Mouse (Mus musculus) thymus, adult 18-20 months (tissue): Measurements from ENCODE around the gene Saxo2.

Experiments
- DNase-seq, 2 experiments: peaks; one replicate each; pipeline ENCODE4 v3.0.0; 2022; ENCODE audit warnings: mixed read lengths in 2 of 2

Saxo2 gene

DNA sequence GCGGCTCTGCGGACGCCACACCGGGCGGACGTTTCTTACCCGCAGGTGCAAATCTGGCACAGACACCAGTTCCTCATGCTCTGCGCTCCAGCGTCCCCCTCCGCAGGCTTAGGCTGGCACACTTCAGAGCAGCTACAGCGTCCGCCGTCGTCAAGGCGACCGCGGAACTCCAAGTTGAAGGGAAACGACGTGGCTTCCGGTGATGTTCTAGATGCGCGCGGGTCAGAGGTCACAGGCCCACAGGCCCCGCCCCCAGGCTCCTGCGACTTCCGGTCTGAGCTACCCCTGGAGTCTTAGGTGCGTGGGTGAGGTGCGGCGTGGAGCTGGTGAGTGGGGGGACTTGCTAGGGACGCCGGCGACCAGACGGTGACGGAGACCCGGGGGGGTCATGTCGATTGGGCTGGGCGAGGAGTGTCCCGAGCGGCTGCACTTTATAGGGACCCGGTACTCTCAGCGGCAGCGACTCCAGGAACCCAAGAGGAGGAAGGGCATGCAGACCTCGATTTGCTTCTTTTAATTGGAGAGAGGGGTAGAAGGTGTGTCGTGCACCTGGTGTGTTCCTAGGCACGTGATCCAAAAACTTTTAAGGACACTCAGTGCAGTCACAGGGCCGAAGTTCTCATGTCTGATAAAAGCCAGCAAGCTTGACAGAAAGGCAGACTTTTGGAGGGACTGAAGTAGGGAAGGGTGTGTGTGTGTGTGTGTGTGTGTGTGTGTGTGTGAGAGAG lies at the start of gene Saxo2, which contains the start of gene Efl1:
Saxo2 (minus strand) TSS at position 176 of the 728 bp plus-strand sequence.
Efl1 (plus strand) TSS at position 262 of the 728 bp plus-strand sequence.
- DNase-seq: peak; percentile 94 to 96

DNA sequence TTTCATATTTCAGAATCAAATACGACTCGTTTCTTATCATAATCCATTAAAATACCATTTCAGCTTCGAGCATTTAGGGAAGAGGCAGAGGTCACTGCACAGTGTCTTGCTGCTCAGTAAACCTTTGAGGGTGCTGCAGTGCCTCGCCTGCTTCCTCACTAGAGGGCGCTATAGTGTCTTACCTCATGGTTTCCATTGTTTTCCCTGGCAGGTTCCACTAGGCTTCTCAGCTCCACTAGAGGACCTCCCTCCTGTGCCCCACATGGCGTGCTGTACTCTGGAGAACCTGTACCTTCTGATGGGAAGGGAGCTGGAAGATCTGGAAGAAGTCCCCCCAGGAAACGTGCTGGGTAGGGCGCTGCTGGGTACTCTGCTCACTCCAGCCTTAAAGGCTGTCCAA lies 49.3 kb upstream of the Saxo2 start:
- DNase-seq: no peak

DNA sequence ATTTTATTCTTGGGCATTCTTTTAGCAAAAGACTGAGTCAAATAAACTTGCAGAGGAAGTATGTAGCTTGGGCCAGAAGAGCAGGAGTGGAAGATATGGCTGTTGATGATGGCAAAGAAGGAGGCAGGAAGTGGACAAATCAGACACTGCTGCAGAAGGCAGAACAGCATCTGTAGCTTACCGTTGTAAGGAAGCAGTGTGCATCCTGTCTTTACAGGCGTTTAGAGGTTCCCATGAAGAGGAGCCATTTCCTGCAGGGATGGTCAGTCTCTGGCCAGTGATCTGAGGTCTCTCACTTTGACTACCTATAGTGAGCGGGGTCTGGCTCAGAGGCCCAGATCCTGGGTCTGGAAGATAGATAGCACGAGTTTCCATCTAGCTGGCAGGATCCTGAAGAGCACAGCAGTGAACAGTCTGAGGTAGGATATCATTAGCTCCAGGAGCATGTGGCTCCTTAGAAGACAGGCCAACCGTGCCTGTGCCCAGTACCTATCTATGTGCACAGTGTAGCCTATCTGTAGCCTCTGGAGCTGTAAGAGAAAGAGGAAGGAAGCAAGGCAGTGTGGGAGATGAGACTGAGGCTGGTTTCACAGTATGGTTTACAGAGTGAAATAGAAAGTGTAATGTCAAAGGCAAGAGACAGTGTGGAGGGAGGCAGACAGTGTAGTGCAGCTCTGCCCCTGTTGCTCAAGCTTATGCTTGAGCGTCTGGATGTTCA lies 42.9 kb upstream of the Saxo2 start:
- DNase-seq: no peak

DNA sequence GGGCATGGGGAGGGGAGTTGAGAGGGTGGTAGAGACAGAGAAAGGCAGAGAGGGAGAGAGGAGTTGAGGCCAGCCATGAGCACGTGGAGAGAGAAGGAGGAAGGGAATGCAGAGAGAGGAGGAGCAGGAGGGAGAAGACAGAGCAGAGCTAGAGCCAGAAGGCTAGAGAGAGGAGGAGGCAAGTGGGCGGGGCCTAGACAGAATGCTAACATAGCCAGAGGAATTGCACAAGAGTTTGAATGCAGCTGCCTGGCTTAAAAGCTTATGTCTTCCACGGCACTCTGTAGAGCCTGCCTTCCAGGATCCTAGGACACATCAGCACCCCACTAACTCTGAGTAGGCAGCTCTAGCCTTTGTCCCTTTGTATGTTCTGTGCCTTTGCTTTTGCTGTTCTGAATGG lies 40.4 kb upstream of the Saxo2 start:
- no peak for DNase-seq

DNA sequence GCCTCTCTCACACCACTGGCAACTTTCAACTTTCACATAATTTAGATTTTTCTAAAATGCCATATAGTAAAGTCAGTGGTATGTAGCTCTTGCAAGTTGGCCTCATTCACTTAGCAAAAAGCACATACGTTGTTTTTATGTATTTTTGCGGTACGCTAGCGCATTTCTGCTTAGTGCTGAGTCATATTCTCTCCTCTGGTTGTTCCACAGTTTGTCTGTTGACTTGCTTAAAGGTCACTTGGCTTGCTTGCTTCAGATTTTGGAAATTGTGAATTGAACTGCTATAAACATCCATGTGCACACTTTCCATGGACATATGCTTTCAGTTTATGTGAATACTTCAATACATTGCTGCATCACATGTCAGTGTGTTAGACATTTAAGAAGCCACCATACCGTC lies 31.6 kb upstream of the Saxo2 start:
- no peak for DNase-seq

DNA sequence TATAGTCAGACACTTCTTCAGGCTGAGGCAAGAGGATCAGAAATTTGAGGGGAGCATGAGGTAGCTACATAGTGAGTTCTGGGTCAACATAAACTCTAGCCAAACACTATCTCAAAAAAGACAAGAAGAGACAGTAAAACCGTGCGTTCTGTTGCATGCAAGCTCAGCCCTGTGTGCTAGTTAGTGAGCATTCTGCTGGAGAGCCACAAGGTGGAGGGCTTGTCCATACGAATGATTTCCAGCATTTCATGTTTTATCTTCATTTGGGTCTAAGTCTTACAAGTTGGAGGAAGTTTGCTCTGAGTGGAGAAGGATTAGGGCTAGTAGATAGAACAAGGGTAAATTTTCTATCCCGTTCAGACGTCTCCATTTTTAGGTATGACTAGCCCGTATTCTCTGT lies 28.5 kb upstream of the Saxo2 start:
- DNase-seq: no peak

DNA sequence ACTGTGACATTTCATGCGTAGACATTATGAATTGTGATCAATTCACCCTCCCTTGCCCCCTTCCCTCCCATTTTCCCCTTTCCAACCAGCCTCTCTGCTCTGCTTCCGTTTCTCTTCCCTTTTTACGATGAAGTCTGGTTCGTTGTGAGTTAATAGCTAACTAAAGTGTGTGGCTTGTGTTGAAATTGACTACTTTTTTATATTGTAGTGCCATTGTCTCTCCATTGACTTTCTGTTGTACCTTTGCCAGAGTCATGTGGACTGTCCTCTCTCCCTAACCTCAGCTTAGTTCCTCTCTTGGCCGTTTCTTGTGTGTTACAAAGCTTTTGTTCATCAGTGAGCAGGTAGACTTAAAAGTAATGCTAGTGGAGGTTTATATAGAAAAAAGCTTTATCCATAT lies 27.7 kb upstream of the Saxo2 start:
- no peak for DNase-seq

DNA sequence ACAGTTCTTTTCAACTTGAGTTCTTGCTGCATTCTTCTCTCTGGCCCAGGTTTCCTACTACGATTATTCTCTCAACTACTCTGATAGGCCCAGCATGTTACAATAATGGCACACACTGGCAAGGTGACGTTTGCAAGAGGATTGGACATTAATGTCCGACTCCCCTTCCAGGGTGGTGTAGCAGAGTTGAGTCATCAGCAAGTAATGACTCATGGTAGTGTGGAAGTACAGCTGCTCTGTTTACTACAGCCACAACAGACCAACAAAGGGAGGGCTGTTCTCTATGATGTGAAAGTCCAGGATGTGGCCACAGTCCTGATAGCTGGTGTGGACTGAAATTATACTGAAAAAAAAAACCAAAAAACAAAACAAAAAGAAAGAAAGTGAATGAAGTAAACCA lies 16.3 kb upstream of the Saxo2 start:
- DNase-seq: no peak

DNA sequence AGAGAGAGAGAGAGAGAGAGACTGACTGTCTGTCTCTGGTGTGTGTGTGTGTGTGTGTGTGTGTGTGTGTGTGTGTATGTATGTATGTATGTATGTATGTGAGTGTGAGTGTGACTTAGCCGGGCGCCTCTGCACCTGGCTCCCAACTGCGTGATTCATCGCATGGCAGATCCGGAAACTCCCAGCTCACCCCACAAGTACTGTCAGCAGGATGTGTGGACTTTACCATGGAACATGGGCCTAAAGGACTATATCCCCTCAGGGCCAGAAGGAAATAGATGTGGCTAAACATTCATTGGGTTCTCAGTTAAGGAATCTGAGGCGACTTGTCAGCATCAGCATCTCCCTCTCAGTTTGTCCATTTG lies 735 bp upstream of the Saxo2 start:
- peak in 1 of 2 experiments; percentile 5 for DNase-seq

DNA sequence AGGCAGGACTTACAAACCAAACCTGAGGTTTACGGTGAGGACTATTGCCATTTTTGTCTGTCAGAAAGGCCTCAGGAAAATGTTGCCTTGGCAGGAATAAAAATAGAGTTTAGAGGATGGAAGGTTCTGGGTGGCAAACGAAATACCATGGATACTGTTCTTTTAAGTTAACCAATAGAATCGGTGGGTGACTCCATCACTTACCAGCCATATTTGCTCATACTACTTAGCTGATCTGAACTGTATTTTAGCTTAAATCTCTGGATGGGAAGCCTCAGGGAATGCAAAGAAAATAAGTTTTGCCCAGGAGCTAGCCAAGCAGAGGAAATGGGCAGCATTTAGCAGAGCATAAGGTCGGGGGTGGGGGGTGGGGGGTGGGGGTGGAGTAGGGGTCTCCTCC lies 419 bp downstream of the Saxo2 start:
- no peak for DNase-seq

DNA sequence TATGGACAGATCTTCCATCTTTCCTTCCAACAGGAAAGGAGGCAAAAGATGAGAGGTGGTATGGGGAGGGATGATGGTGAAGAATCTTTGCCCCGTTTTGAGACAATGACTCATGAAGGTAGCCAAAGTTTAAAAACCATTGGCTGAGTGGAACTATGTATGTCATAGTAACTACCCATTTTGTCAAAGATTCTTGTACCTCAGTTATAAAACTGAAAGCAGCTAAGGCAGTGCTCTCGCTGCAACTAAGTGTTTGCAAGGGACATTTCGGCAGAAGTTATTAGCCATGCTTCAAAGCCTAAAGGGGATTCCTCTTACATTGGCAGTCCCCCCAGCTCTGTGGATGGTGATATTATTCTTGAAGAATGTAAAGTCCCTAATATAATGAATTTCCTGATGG lies 1.1 kb downstream of the Saxo2 start:
- no peak for DNase-seq

DNA sequence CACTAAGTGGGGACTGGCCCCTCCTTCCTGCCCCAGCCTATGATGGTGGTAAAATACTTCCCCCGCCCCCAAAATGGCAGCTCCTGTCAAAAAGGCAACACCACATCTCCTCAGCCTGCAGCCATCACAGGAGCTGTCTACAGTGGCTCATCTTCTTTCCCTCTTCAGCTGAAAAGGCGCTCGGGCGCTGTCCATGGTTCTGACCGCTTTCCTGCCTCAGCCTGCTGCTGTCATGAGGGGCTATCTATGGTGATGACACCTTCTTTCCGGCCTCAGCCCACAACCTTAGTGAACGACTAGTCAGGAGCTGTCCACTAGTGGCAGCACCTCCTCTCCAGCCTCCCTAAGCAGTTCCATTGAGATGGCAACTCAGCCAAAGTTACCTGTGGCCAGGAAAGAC lies 23.0 kb downstream of the Saxo2 start:
- DNase-seq: peak; percentile 10 to 12

DNA sequence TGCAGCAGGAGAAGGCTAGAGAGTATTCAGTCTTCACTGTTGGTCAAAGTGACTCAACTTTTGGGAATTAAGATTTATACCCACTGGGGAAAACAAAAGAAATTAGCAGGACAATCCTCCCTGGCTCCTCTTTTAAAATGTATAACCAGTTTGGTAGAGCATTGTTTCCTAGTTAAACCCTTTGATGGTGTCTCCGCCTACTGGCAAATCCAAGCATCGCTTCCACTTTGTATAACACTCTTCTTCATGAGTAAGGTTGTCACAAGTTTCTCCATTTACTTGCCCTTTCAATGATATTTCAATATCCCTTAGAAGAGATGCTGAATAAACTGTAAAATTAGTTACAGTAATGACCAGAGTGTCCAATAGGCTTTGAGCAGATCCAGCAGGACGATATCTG lies 38.7 kb downstream of the Saxo2 start:
- DNase-seq: no peak

DNA sequence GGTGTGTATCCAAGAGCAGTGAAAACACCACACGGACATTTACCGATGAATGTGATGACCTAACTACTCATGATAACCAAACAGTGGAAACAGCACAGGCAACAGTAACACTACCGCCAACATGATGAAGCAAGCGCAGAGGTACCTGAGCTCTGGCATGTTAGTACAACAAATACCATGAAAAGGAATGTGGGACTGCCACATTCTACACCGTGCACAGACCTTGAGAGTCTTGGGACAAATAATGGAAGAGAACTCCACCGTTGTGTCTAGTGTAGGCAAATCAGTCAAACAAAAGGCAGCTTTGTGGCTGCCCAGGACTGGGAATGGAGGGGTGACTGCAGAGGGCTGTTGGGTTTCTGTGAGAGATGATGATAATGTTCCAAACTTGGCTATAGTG lies 42.9 kb downstream of the Saxo2 start:
- no peak for DNase-seq

DNA sequence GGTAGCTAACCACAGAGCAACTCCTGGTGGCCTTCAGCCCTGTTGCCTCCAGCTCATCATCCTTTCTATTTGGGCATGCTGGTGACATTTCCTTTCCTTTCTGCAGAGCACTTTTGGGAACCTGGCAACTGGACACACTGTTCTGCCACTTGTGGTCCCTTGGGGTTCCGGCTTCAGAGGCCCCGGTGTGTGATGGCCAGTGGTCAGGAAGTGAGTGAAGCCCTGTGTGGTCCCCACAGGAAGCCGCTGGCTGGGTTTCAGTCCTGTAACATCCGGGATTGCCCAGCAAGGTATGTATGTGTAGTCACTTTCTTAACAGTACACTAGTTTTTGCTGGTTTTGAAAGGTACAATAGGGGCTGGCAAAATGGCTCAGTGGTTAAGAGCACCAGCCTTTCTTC lies 46.3 kb downstream of the Saxo2 start:
- no peak for DNase-seq

DNA sequence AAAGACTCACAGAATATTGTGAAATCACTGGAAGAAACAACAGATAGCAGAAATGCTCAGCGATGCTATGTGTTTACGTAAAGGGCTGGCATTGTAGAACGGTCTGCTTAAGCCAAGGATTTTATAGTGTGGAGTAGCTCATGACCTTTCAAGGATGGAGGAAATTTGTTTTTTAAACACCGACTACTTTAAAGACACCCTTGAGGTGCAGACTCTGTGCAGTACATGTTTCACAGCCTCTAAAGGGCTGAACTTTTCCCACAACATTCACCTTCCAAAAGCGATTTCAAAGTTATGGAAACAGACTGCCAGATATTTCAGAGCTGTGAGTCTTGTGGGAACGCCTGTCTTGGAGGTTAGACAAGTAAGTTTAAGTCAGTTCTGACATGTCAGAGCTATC lies 57.4 kb downstream of the Saxo2 start:
- no peak for DNase-seq
